Mouse (Mus musculus) MEL (cell line): ENCODE results near the gene Emx1. TPM values are rescaled to one million over a fixed set of nuclear protein-coding genes. Genes with fewer than 3 reads are reported as not detected.

Source experiments
- DNase-seq: peaks from one replicate; pipeline ENCODE4 v3.0.0; 2011; ENCODE audit warnings: low read depth, low spot score
- H3K27ac ChIP-seq: 2 replicates; pipeline ENCODE4 v1.5.1; 2012; ENCODE audit warnings: low read depth, mild to moderate bottlenecking, control low read depth, low read length, moderate library complexity; ENCODE audit not compliant: control insufficient read depth
- H3K27me3 ChIP-seq, 2 experiments: fragments of 150-350 bp in 1 of 2; sonication (generic) in 1 of 2; 2 replicates each; pipeline ENCODE4 v1.6.1; 2012; ENCODE audit warnings: low read length in 2 of 2, mild to moderate bottlenecking in 2 of 2, improper control_type of control experiment in 1 of 2, moderate library complexity in 1 of 2; ENCODE audit not compliant: insufficient read depth in 2 of 2, control insufficient read depth in 1 of 2
- H3K36me3 ChIP-seq, 2 experiments: 2 replicates each; pipeline ENCODE4 v1.6.1; 2012 to 2014; ENCODE audit warnings: low read length in 2 of 2, improper control_type of control experiment in 1 of 2, inconsistent platforms in 1 of 2, mild to moderate bottlenecking in 1 of 2; ENCODE audit not compliant: insufficient read depth in 2 of 2, control insufficient read depth in 1 of 2
- H3K4me1 ChIP-seq, 2 experiments: fragments of 150-350 bp in 1 of 2; sonication (generic) in 1 of 2; 2 replicates each; pipeline ENCODE4 v1.6.1; 2012; ENCODE audit warnings: low read length in 2 of 2, improper control_type of control experiment in 1 of 2, mild to moderate bottlenecking in 1 of 2; ENCODE audit not compliant: insufficient read depth in 2 of 2, control insufficient read depth in 1 of 2
- H3K4me3 ChIP-seq, 2 experiments: fragments of 150-350 bp in 1 of 2; sonication (generic) in 1 of 2; 2 replicates each; pipeline ENCODE4 v1.5.1; 2012; ENCODE audit warnings: low read depth in 2 of 2, low read length in 2 of 2, mild to moderate bottlenecking in 2 of 2, moderate library complexity in 2 of 2, control low read depth in 1 of 2, improper control_type of control experiment in 1 of 2; ENCODE audit not compliant: control insufficient read depth in 1 of 2, insufficient read depth in 1 of 2
- H3K79me2 ChIP-seq: 2 replicates; pipeline ENCODE4 v1.6.1; 2012; ENCODE audit warnings: mild to moderate bottlenecking, low read length, moderate library complexity; ENCODE audit not compliant: control insufficient read depth, poor library complexity, insufficient read depth
- H3K9ac ChIP-seq: 2 replicates; pipeline ENCODE4 v1.6.1; 2012; ENCODE audit warnings: low read depth, mild to moderate bottlenecking, control low read depth, low read length, moderate library complexity; ENCODE audit not compliant: control insufficient read depth, poor library complexity, severe bottlenecking
- H3K9me3 ChIP-seq: fragments of 150-350 bp; sonication (generic); replicated peaks from 2 replicates; pipeline ENCODE4 v1.6.1; 2012; ENCODE audit warnings: mild to moderate bottlenecking, low read length, improper control_type of control experiment, moderate library complexity; ENCODE audit not compliant: insufficient read depth
- BHLHE40 ChIP-seq: IDR thresholded peaks from 2 replicates; pipeline ENCODE4 v1.6.1; 2012; ENCODE audit warnings: low read depth, mild to moderate bottlenecking, inconsistent platforms, low read length, improper control_type of control experiment, borderline replicate concordance
- CTCF ChIP-seq, 3 experiments: IDR thresholded peaks in 2 of 3; conservative IDR thresholded peaks in 1 of 3; 2 replicates each; pipeline ENCODE4 v1.5.1; 2011 to 2012; ENCODE audit warnings: low read length in 3 of 3, low read depth in 2 of 3, mild to moderate bottlenecking in 2 of 3, improper control_type of control experiment in 1 of 3, inconsistent platforms in 1 of 3, mixed read lengths in 1 of 3, moderate library complexity in 1 of 3; ENCODE audit not compliant: control insufficient read depth in 1 of 3, insufficient read depth in 1 of 3, poor library complexity in 1 of 3, severe bottlenecking in 1 of 3
- EP300 ChIP-seq, 2 experiments: IDR thresholded peaks; 2 replicates each; pipeline ENCODE4 v1.6.1; 2011; ENCODE audit warnings: improper control_type of control experiment in 2 of 2, low read length in 2 of 2, low read depth in 1 of 2, mild to moderate bottlenecking in 1 of 2
- ETS1 ChIP-seq: IDR thresholded peaks from 2 replicates; pipeline ENCODE4 v1.6.1; 2012; ENCODE audit warnings: low read depth, mild to moderate bottlenecking, inconsistent platforms, low read length, improper control_type of control experiment, moderate library complexity
- GATA1 ChIP-seq: IDR thresholded peaks from 2 replicates; pipeline ENCODE4 v1.6.1; 2011; ENCODE audit warnings: low read depth, low read length, improper control_type of control experiment
- JUND ChIP-seq: IDR thresholded peaks from 2 replicates; pipeline ENCODE4 v1.6.1; 2011; ENCODE audit warnings: low read depth, mild to moderate bottlenecking, improper control_type of control experiment, low read length
- MAFK ChIP-seq: IDR thresholded peaks from 2 replicates; pipeline ENCODE4 v1.6.1; 2011; ENCODE audit warnings: low read depth, mild to moderate bottlenecking, low read length, improper control_type of control experiment, borderline replicate concordance
- MAX ChIP-seq: IDR thresholded peaks from 2 replicates; pipeline ENCODE4 v1.6.1; 2011; ENCODE audit warnings: low read length, improper control_type of control experiment
- MXI1 ChIP-seq: IDR thresholded peaks from 2 replicates; pipeline ENCODE4 v1.6.1; 2011; ENCODE audit warnings: mild to moderate bottlenecking, low read depth, low read length, improper control_type of control experiment
- MYC ChIP-seq: IDR thresholded peaks from 2 replicates; pipeline ENCODE4 v1.6.1; 2011; ENCODE audit warnings: low read depth, mild to moderate bottlenecking, low read length, improper control_type of control experiment, moderate library complexity
- NELFE ChIP-seq: IDR thresholded peaks from 2 replicates; pipeline ENCODE4 v1.6.1; 2011; ENCODE audit warnings: low read depth, low read length, improper control_type of control experiment
- NRF1 ChIP-seq: IDR thresholded peaks from 2 replicates; pipeline ENCODE4 v1.6.1; 2014; ENCODE audit warnings: low read depth, mild to moderate bottlenecking, inconsistent platforms, low read length, improper control_type of control experiment, moderate library complexity; ENCODE audit not compliant: poor library complexity, insufficient read depth, severe bottlenecking
- POLR2A ChIP-seq, 2 experiments: IDR thresholded peaks; 2 replicates each; pipeline ENCODE4 v1.6.1; 2011 to 2012; ENCODE audit warnings: low read length in 2 of 2, mild to moderate bottlenecking in 2 of 2, control low read depth in 1 of 2, improper control_type of control experiment in 1 of 2, low read depth in 1 of 2, moderate library complexity in 1 of 2; ENCODE audit not compliant: control insufficient read depth in 1 of 2, insufficient read depth in 1 of 2, poor library complexity in 1 of 2
- POLR2AphosphoS2 ChIP-seq: IDR thresholded peaks from 2 replicates; pipeline ENCODE4 v1.6.1; 2011; ENCODE audit warnings: low read length, improper control_type of control experiment
- POLR2AphosphoS5 ChIP-seq: IDR thresholded peaks from 2 replicates; pipeline ENCODE4 v1.6.1; 2012; ENCODE audit warnings: low read depth, borderline replicate concordance, mild to moderate bottlenecking, inconsistent platforms, low read length, moderate library complexity, mixed read lengths
- RAD21 ChIP-seq: IDR thresholded peaks from 2 replicates; pipeline ENCODE4 v1.6.1; 2011; ENCODE audit warnings: mild to moderate bottlenecking, low read depth, low read length, improper control_type of control experiment
- RCOR1 ChIP-seq: IDR thresholded peaks from 2 replicates; pipeline ENCODE4 v1.6.1; 2012; ENCODE audit warnings: low read depth, mild to moderate bottlenecking, inconsistent platforms, low read length, improper control_type of control experiment
- SIN3A ChIP-seq: IDR thresholded peaks from 2 replicates; pipeline ENCODE4 v1.6.1; 2012; ENCODE audit warnings: low read length, improper control_type of control experiment, inconsistent platforms
- SMC3 ChIP-seq: IDR thresholded peaks from 2 replicates; pipeline ENCODE4 v1.6.1; 2011; ENCODE audit warnings: low read depth, low read length, improper control_type of control experiment
- TAL1 ChIP-seq: IDR thresholded peaks from 2 replicates; pipeline ENCODE4 v1.6.1; 2012; ENCODE audit warnings: mild to moderate bottlenecking, inconsistent platforms, low read length, moderate library complexity, mixed read lengths
- TBP ChIP-seq: IDR thresholded peaks from 2 replicates; pipeline ENCODE4 v1.8.0; 2011; ENCODE audit warnings: low read depth, low read length, improper control_type of control experiment
- TCF12 ChIP-seq: IDR thresholded peaks from 2 replicates; pipeline ENCODE4 v1.6.1; 2014; ENCODE audit warnings: low read depth, mild to moderate bottlenecking, inconsistent platforms, low read length, improper control_type of control experiment, moderate library complexity
- USF1 ChIP-seq: IDR thresholded peaks from 2 replicates; pipeline ENCODE4 v1.6.1; 2014; ENCODE audit warnings: low read depth, mild to moderate bottlenecking, inconsistent platforms, low read length, improper control_type of control experiment, moderate library complexity
- USF2 ChIP-seq, 2 experiments: IDR thresholded peaks; 2 replicates each; pipeline ENCODE4 v1.6.1; 2011 to 2012; ENCODE audit warnings: improper control_type of control experiment in 2 of 2, low read length in 2 of 2, borderline replicate concordance in 1 of 2, inconsistent platforms in 1 of 2, low read depth in 1 of 2, mild to moderate bottlenecking in 1 of 2; ENCODE audit not compliant: insufficient read depth in 1 of 2
- ZC3H11A ChIP-seq: IDR thresholded peaks from 2 replicates; pipeline ENCODE4 v1.6.1; 2012; ENCODE audit warnings: low read depth, mild to moderate bottlenecking, inconsistent platforms, low read length, improper control_type of control experiment
- ZKSCAN1 ChIP-seq: IDR thresholded peaks from 2 replicates; pipeline ENCODE4 v1.6.1; 2012; ENCODE audit warnings: low read depth, mild to moderate bottlenecking, inconsistent platforms, low read length, improper control_type of control experiment, moderate library complexity
- ZNF384 ChIP-seq: IDR thresholded peaks from 2 replicates; pipeline ENCODE4 v1.6.1; 2012; ENCODE audit warnings: low read depth, mild to moderate bottlenecking, inconsistent platforms, low read length, improper control_type of control experiment
- polyA plus RNA-seq, 2 experiments: library from polyadenylated mRNA; stranded (reverse) in 1 of 2; unstranded in 1 of 2; fragments of >175 nt in 1 of 2; fragments of >200 nt in 1 of 2; gene quantifications; 2 replicates each; pipeline versions ENCODE4 v1.2.1 to v1.2.4; 2012; ENCODE audit warnings: low replicate concordance in 2 of 2, low read depth in 1 of 2; ENCODE audit not compliant: insufficient read length in 2 of 2, insufficient read depth in 1 of 2, missing spikeins in 1 of 2
- total RNA-seq: library from RNA; depleted of rRNA; stranded (reverse); fragments of 300-350 nt; gene quantifications from 2 replicates; pipeline ENCODE4 v1.2.3, GENCODE M21; 2012

Emx1 gene
- total and polyA plus RNA-seq, 3 experiments, result not detected

GRCm38 (mm10) chr6:85219706-85220105, 32.5 kb downstream of the Emx1 start:
- Histone ChIP-seq H3K27me3 (no peaks in the 10 kb centered on the region), H3K4me1 (no peaks in the 10 kb centered on the region), H3K4me3 (no peak overlapping the region), H3K27ac (no peak overlapping the region), H3K36me3 (no peaks in the 10 kb centered on the region), H3K9ac (no peak overlapping the region), H3K9me3 (no peaks in the 10 kb centered on the region), H3K79me2 (no peaks in the 10 kb centered on the region)
- TF ChIP-seq RCOR1, result no peak
- no peak for TF ChIP-seq EP300 (IDR thresholded peaks at IDR 0.05; ENCODE audit: low read depth in 1 of 2, low read length in 2 of 2)
- no peak for TF ChIP-seq BHLHE40
- no peak for TF ChIP-seq USF2 (IDR thresholded peaks at IDR 0.05; ENCODE audit: borderline replicate concordance in 1 of 2, insufficient read depth in 1 of 2, low read depth in 1 of 2, low read length in 2 of 2)
- TF ChIP-seq NRF1, result no peak
- no peak for TF ChIP-seq ZNF384
- TF ChIP-seq RAD21, result no peak
- no peak for TF ChIP-seq JUND
- no peak for TF ChIP-seq TAL1
- TF ChIP-seq TBP, result no peak
- DNase-seq, result no peak

- no peak for DNase-seq
- no peak overlapping the region for H3K27ac ChIP-seq
- H3K27me3 ChIP-seq, result no peaks in the 10 kb centered on the region
- no peak for TF ChIP-seq NRF1
- TF ChIP-seq USF1, result no peak
- no peak for TF ChIP-seq POLR2A (IDR thresholded peaks at IDR 0.05; ENCODE audit: control insufficient read depth in 1 of 2, insufficient read depth in 1 of 2, low read depth in 1 of 2, low read length in 2 of 2, poor library complexity in 1 of 2)
- no peak for TF ChIP-seq JUND
- TF ChIP-seq SMC3, result no peak
- TF ChIP-seq BHLHE40, result no peak
- no peak for TF ChIP-seq MAFK
- TF ChIP-seq TAL1, result no peak
- no peak for TF ChIP-seq GATA1
- no peaks in the 10 kb centered on the region for H3K9me3 ChIP-seq
- no peak overlapping the region for H3K9ac ChIP-seq
- H3K36me3 ChIP-seq, result no peaks in the 10 kb centered on the region
- no peaks in the 10 kb centered on the region for H3K79me2 ChIP-seq
- H3K4me3 ChIP-seq, result no peak overlapping the region
- no peaks in the 10 kb centered on the region for H3K4me1 ChIP-seq
Measured at GRCm38 (mm10) chr6:85220917-85221316, 33.7 kb downstream of the Emx1 start.

DNA sequence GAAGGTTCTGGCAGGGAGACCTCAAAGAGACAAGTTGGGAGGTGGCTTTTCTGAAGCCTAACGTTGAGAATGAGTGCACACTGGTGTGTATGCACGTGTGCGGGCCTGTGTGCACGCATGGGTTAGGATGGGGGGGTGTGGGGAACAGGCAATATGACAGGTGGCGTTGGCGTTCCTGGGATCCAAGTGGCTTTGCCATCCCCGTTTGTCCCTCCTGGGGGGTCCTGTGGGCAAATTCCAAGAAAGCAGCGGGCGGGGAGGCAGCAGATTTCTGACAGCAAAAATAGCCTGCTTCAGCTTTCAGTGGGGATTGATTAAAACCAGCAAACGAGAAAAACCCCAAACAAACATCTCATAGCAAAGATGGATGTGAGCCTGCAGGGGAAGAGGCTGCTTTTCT, 35.3 kb downstream of the Emx1 start:
- TF ChIP-seq USF1, result no peak
- no peak for TF ChIP-seq ZKSCAN1
- no peak for TF ChIP-seq TCF12
- TF ChIP-seq ETS1, result no peak
- TF ChIP-seq RAD21, result no peak
- TF ChIP-seq USF2 (IDR thresholded peaks at IDR 0.05; ENCODE audit: borderline replicate concordance in 1 of 2, insufficient read depth in 1 of 2, low read depth in 1 of 2, low read length in 2 of 2), result no peak
- TF ChIP-seq SIN3A, result no peak
- no peak for TF ChIP-seq NELFE
- TF ChIP-seq POLR2AphosphoS5, result no peak
- TF ChIP-seq POLR2AphosphoS2, result no peak
- no peak for TF ChIP-seq POLR2A (IDR thresholded peaks at IDR 0.05; ENCODE audit: control insufficient read depth in 1 of 2, insufficient read depth in 1 of 2, low read depth in 1 of 2, low read length in 2 of 2, poor library complexity in 1 of 2)
- no peak for TF ChIP-seq MAX
- no peak for TF ChIP-seq ZC3H11A
- no peak for TF ChIP-seq CTCF (IDR thresholded peaks at IDR 0.05 in 2 of 3, conservative IDR thresholded peaks at IDR 0.05 in 1 of 3; ENCODE audit: control insufficient read depth in 1 of 3, insufficient read depth in 1 of 3, low read depth in 2 of 3, low read length in 3 of 3, poor library complexity in 1 of 3, severe bottlenecking in 1 of 3)
- TF ChIP-seq MXI1, result no peak
- no peak for TF ChIP-seq MYC
- H3K27ac ChIP-seq, result no peak overlapping the region
- H3K79me2 ChIP-seq, result no peaks in the 10 kb centered on the region
- no peak for DNase-seq
- H3K4me3 ChIP-seq, result no peak overlapping the region
- H3K27me3 ChIP-seq, result no peaks in the 10 kb centered on the region
- no peaks in the 10 kb centered on the region for H3K36me3 ChIP-seq
- no peak overlapping the region for H3K9ac ChIP-seq
- no peaks in the 10 kb centered on the region for H3K9me3 ChIP-seq
- H3K4me1 ChIP-seq, result no peaks in the 10 kb centered on the region
